Mouse (Mus musculus) WW6 (cell line): ENCODE data around the gene Dqx1.

ENCODE experiments used
- DNase-seq: peaks from one replicate; pipeline ENCODE4 v3.0.0-alpha.2; 2013; ENCODE audit warnings: low read depth, low spot score

Gene Dqx1

GRCm38 (mm10) chr6:83057790-83058189 is at the start of gene Dqx1:
TSS of gene Dqx1 (plus strand) at chr6:83057844.
- DNase-seq = no peak

GRCm38 (mm10) chr6:83008659-83009058 is 49.0 kb upstream of the Dqx1 start:
- no peak for DNase-seq

- no peak for DNase-seq
Observed at GRCm38 (mm10) chr6:83010010-83010409, 47.6 kb upstream of the Dqx1 start.

DNA sequence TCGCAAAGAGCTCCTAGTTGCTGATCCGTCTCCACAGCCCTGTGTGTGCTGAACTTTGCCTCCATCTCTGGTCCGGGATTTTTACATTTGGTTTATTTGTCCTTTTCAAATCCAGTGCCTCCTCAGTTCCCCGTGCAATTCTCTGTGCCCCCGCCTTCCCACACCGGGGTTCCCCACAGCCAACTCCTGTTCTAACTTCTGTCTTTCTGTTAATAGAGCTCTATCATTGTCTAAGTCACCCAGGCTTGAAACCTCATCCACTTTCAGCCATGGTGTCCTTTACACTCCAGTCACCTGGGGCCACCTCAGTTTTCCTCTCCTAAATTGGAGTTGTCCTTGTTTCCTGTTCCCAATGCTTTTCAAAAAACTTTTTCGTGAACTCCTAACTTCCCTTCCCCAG is 46.4 kb upstream of the Dqx1 start:
- no peak for DNase-seq

GRCm38 (mm10) chr6:83011756-83012155 is 45.9 kb upstream of the Dqx1 start:
- DNase-seq = no peak

DNA sequence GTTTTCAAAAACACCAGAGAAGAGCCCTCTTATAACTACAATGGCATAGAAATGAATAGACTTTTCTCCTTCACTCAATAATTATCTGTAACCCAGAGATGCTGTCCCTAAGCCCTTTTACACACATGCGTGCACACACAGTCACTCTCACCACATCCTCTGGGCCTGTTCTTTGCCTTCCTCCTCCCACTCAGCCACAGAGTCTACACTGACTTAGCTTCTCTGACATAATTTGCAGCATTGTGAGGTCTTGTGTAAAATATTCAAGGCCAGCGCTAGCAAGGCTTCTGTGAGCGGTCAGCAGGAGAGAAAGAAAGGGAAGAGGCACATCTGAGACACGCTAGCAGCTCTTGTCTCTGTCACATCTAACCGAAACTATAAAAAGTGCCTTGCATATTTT is 44.2 kb upstream of the Dqx1 start:
- no peak for DNase-seq

DNA sequence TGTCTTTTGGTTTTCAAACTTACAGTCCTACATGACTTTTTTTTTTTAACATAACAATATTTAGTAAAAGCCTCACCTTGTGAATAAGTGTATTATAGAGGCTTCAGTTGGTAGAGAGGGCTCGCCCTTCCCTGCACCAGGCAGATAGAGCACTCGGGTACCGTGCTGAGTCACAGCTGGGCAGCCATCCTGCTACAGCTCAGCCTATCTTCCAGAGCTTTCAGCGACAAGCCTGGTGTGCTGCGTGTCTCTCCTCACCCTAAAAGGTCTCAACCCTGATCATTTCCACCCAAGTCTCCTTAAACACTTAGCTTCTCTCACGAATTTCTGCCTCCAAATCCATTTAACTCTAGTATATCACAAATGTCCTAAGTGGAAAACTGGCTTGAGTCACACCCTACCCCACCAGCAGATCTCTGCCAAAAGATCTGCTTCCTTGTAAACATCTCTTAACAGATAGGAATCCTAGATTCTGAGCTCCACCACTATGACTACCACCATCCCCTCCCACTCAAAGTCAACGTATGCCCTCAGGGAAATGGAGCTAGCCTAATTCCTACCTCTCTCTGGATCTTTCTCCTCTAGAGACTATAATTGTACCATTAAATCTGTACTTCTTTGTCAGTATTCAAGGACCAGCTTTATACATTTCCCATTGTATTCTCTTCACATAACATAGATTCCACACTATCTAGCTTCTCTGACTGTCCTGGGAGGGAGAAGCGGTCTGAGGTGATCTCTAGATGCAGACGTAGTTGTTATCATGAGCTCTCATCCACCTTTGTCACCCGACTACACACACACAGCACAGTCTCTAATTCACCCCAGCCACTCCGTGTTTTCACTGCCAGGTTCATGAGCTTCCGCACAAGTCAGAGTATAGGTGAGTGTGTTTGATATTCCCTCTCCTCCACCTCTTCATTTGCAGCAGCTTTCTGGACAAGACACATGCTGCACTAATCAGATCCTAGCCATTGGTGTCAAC is 42.9 kb upstream of the Dqx1 start:
- DNase-seq = no peak

DNA sequence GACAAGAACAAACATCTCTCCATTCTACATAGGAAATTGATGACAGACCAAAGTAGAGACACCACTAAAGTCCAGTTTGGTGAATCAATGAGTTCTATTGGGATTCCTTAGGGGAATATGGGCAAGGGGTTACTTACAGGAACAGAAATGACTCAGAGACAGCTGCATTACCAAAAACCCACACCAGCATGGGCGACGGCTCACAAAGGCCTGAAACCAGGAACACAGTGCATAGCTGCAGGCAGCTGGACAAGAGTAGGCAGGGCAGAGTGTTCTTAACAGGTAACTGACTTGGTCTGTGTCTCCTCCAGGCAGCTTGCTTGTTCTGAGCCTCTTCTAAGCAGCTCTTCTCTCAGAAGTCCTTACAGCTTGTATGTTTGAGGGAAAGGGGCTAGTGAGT is 41.9 kb upstream of the Dqx1 start:
- DNase-seq = no peak

DNA sequence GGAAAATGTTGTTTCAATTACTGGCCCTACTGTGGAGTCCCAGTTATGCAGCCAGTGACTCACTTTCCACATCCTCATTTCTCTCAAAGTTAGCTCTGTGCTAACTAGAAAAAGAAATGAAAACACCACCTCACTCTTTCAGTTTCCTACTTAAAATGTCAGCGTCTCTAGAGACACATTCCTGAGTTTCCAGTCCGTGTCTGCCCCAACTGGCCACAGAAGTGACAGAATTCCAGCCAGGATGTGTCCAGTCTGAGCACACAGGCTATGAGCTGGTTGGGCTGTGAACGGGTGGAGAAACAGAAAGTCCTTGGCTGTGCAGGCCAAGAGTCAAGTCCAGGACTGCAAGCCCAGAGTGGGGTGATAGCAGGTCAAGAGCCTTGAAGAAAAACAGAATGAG is 40.5 kb upstream of the Dqx1 start:
- no peak for DNase-seq

DNA sequence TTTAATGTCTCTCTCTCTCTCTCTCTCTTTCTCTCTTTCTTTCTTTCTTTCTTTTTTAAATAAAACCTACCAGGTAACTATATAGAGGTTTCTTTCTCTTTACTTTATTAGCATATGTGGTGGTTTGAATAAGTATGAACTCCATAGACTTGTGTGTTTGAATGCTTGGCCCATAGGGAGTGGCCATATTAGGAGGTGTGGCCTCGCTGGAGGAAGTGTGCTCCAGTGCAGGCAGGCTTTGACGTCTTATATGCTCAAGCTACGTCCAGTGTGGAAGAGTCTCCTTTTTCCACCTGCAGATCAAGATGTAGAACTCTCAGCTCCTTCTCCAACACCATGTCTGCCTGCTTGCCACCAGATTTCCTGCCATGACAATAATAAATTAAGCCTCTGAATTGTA is 38.6 kb upstream of the Dqx1 start:
- no peak for DNase-seq

- no peak for DNase-seq
Observed at GRCm38 (mm10) chr6:83020121-83020520, 37.5 kb upstream of the Dqx1 start.

DNA sequence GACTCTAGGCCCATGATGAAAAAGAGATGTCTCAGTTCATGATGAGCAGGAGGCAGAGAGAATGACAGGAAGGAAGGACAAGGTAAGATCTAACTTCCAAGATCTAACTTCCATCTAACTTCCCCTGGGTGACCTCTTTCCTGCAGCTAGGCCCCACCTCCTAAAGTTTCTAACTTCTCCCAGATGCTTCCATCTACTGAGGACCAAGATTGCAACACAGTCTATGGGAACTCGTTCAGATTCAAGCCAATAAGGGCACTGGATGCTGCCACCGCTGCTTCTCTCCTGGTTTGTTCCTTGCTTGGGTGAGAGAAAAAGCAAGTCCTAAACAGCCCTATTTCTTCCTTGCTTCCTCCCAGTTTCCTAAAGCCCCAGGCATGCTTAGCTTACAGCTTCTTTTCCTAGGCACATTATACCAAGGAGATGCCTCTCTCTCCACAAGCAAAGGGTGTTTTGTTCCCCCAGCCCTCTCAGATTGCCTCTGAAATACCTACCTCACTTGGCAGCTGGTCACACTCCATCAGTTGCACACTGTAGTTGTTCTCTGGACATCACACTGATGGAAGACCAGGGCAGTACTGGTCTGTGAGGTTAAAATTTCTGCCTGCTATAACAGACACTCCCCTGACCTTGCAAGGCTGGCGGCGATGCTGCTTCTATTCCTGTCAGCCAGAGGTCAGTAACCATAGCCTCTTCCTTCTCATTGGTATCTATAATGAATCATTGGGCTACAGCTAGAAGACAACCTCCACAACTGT is 36.6 kb upstream of the Dqx1 start:
- no peak for DNase-seq

DNA sequence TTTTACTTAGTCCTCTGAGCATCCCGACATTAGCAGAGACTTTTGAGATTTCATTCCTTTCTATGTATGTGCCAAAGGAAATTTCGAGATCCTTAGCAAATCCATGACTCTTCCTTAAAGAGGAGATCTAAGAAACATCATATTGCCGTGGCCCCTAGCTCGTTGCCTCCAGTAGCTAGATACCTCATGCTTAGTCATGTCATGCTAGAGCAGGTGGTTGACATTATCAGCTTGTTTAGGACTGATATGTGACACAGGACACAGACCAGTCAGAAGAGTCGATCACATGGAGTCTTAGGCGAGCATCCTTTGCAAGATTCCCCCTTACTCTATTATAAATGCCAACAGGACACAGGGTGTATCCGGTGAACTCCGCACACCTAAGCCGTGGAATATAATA is 34.6 kb upstream of the Dqx1 start:
- DNase-seq = no peak

DNA sequence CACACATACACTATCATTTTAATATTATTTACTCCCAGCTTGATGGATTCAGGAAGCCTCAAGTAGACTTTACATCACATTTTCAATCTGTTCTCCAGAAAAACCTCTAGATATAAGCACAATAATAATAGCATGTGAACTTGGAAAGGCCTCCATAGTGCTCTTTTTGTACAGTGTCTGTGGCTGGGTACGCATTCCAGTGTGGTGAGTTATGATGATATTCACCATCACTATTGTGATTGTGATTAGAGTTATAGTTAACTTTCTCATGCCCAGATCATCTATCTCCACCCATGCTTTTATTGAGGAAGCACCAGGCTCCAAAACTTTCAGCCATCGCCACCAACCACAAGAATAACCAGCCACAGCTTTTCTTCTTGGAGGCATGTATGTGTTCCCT is 33.9 kb upstream of the Dqx1 start:
- DNase-seq = no peak

DNA sequence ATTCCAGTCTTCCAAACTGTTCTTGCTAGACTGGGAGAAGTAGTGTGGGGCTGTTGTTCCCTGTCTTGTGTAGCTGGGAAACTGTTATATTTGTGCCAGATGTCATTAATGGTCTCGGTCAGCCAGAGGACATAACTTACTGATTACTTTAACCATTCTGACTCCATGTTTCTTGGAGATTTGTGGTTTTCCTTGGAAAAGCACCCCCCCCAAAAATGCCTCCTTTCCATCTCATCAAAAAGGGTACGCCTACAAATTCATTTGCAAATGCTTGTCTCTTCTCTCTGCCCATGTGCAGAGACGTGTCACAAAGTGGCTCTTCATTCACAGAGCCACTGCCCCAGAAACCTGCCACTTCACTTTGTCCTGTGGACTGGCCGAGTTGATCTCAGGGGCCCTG is 33.2 kb upstream of the Dqx1 start:
- DNase-seq = no peak

DNA sequence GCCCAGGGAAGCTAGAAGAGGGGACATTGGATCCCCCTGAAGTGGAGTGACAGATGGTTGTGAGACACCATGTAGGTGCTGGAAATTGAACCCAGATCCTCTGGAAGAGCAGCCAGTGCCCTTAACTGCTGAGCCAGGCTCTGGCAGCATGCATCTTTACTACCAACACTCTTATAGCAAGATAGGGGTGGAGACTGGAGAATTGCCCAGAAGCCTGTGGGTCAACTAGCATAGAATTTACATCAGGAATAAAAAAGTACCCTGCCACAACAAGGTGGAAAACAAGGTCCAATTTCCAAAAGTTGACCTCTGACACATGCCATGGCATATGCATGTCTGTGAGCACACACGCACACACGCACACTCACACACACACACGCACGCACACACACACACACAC is 32.4 kb upstream of the Dqx1 start:
- no peak for DNase-seq

- DNase-seq = no peak
Observed at GRCm38 (mm10) chr6:83027293-83027692, 30.4 kb upstream of the Dqx1 start.

DNA sequence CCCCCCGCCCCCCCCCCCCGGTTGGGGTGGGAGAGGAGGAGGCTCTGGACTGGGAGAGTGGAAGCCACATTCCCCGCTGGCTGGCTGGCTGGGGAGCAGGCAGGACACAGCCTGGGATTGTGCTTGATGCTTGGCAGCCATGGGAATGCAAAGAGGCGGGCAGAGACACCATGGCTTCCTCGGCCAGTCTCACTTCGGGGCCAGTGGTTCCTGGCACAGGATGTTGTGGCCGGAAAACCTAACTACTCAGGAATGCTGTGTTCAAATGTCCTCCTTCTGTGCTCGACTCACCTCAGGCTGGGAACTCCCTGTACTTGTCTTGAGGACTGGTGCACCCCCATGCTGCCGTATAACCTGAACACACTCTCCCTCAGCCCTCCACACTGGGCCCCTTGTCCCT is 29.9 kb upstream of the Dqx1 start:
- no peak for DNase-seq

DNA sequence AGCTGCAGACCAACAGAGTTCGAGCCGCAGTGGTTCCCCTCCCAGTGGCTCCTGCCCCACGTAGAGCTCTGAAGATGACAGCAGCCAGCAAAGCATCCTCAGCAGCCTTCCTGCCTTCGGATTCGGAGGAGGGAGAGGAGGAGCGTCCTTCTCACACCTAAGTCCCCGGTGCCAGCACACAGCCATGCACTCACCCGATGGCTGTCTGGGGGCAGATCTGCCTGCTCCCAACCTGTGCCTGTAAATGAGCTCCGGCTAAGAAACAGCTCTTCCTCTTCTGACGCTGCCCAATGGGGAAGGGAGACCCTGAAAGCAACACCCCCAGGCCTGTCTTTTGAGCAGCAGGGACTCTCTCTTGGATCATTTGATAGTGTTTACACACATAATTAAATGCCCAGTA is 27.9 kb upstream of the Dqx1 start:
- DNase-seq = no peak

- DNase-seq = no peak
Observed at GRCm38 (mm10) chr6:83031111-83031510, 26.5 kb upstream of the Dqx1 start.

DNA sequence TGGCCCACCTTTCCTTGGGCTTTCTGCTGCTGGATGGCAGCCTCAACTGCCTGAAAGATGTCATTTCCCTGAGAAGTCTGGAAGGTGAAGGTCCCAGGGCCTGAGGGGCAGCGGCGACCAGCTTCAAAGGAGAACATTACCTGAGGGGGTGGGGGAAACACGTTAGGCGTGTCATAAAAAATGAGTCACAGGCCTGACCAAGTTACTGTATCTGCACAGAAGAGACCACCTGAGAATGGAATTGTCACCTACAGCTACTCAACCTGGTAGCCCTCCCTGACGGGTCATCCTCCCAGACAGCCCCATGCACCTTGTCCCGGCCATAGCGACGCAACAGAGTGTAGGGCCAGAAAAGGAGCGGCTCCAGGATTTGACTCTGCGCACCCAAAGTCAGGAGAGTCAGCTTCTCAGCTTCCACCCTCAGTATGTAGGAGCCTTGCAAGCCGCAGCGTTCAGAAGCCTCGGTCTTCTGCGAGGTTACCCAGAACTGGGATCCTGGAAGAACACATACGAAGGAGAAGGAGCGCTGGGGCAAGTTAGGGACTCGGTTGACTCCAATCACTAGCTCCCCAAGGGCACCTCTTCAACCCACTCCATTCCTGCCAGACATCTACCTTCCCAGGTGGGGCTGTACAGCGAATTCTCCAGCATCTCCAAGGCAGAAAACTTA is 25.6 kb upstream of the Dqx1 start:
- DNase-seq = no peak

- DNase-seq = no peak
Observed at GRCm38 (mm10) chr6:83032769-83033191, 24.9 kb upstream of the Dqx1 start.
